Mouse (Mus musculus) hindbrain, embryonic 12.5 days (tissue): ENCODE results near the gene Hspbap1. TPM values are rescaled to one million over a fixed set of nuclear protein-coding genes. Genes with fewer than 3 reads are reported as not detected.

Experiments used
- ATAC-seq: fragments of 200-750 bp; cut with Nextera tagmentation; 2 replicates; pipeline ENCODE4 v1.8.0; 2017; ENCODE audit warnings: moderate TSS enrichment; ENCODE audit not compliant: low FRiP score
- H3K27ac ChIP-seq: fragments of 300-500 bp; sonication (generic); 2 replicates; pipeline ENCODE4 v1.5.1; 2016; ENCODE audit warnings: mild to moderate bottlenecking
- H3K27me3 ChIP-seq: fragments of 300-500 bp; sonication (generic); 2 replicates; pipeline ENCODE4 v1.6.1; 2016; ENCODE audit warnings: mild to moderate bottlenecking
- H3K36me3 ChIP-seq: fragments of 300-500 bp; sonication (generic); 2 replicates; pipeline ENCODE4 v1.6.1; 2016; ENCODE audit warnings: mild to moderate bottlenecking
- H3K4me1 ChIP-seq: fragments of 300-500 bp; sonication (generic); 2 replicates; pipeline ENCODE4 v1.6.1; 2016
- H3K4me2 ChIP-seq: fragments of 300-500 bp; sonication (generic); replicated peaks from 2 replicates; pipeline ENCODE4 v1.6.1; 2016; ENCODE audit warnings: mild to moderate bottlenecking
- H3K4me3 ChIP-seq: fragments of 300-500 bp; sonication (generic); 2 replicates; pipeline ENCODE4 v1.5.1; 2016; ENCODE audit warnings: mild to moderate bottlenecking
- H3K9ac ChIP-seq: fragments of 300-500 bp; sonication (generic); 2 replicates; pipeline ENCODE4 v1.6.1; 2016; ENCODE audit warnings: mild to moderate bottlenecking, moderate library complexity
- H3K9me3 ChIP-seq: fragments of 300-500 bp; sonication (generic); replicated peaks from 2 replicates; pipeline ENCODE4 v1.6.1; 2016; ENCODE audit warnings: mild to moderate bottlenecking
- WGBS: fragments of 180-500 bp; shearing (Covaris S2); methylation state at CpG from one replicate; pipeline ENCODE4 v1.1.7; 2016; 5-methylcytosine and 5-hydroxymethylcytosine counted together
- polyA plus RNA-seq: library from polyadenylated mRNA; unstranded; fragments of >200 nt; fragmentation: Nextera tagmentation; extraction: Ambion mirVana; gene quantifications from 2 replicates; pipeline ENCODE4 v1.2.1, GENCODE M21; 2016

Hspbap1 gene
- polyA plus RNA-seq, 1 experiment from 2014 or later, result 21.4 TPM

- 83% methylated on average over 3 of the region's 3 CpGs for WGBS
- H3K4me3 ChIP-seq, result no peak overlapping the region
Measured at GRCm38 (mm10) chr16:35783207-35783573, 13.0 kb downstream of the Hspbap1 start.

DNA sequence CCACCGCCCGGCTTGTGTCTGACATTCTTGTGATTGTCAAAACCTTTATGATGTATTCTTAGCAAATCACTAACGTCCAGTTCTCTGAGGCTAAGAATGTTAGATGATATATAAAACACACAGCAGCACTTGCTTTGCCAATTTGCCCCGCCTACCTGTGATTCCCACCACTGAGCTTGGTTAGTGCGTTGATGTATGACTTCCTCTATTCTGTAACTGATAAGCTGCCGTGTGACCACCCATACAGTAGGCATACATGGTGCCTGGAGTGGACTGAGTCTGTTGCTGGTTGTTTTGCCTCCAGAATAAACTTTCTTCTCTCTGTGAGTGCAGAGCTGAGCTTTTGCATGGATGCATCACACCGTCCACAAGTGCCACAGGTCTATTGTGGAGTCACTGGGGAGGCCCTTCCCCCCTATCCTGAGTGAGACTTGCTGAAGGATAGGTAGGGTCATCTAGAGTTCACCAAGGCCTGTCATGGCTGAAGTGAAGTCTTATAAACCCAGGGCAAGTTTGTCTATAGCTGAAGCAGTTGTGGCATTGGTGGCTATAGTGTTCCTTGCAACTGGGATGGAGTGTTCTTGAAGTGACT lies 14.1 kb downstream of the Hspbap1 start:
- no peaks in the 10 kb centered on the region for H3K27me3 ChIP-seq
- H3K36me3 ChIP-seq, result peaks cover 2% of the 10 kb centered on the region; the same call in 1 of the 2 replicates
- peaks cover 10% of the 10 kb centered on the region for H3K4me1 ChIP-seq
- no peak overlapping the region for H3K4me3 ChIP-seq
- 90% methylated on average over 7 of the region's 7 CpGs for WGBS
- no peaks in the 10 kb centered on the region for H3K9me3 ChIP-seq
- H3K27ac ChIP-seq, result no peak overlapping the region
- no peak for ATAC-seq
- no peak overlapping the region for H3K9ac ChIP-seq
- no peak overlapping the region for H3K4me2 ChIP-seq

More at GRCm38 (mm10) chr16:35783207-35783573, 13.0 kb downstream of the Hspbap1 start:
- Histone ChIP-seq H3K36me3 (no peaks in the 10 kb centered on the region), H3K4me1 (peaks cover 10% of the 10 kb centered on the region), H3K9me3 (no peaks in the 10 kb centered on the region), H3K4me2 (no peak overlapping the region), H3K27me3 (no peaks in the 10 kb centered on the region), H3K9ac (no peak overlapping the region), H3K27ac (no peak overlapping the region)
- ATAC-seq, result no peak

- 81% methylated on average over 6 of the region's 6 CpGs for WGBS
- Histone ChIP-seq H3K27me3 (no peaks in the 10 kb centered on the region), H3K4me1 (peaks cover 10% of the 10 kb centered on the region), H3K36me3 (peaks cover 9% of the 10 kb centered on the region), H3K4me2 (no peak overlapping the region), H3K27ac (peak overlapping the region; percentile 52), H3K4me3 (no peak overlapping the region), H3K9ac (no peak overlapping the region), H3K9me3 (no peaks in the 10 kb centered on the region)
- ATAC-seq, result peak; percentile 74; the same call in 1 of the 2 replicates
Measured at GRCm38 (mm10) chr16:35787163-35787562, 17.0 kb downstream of the Hspbap1 start.

- Histone ChIP-seq H3K27ac (peak overlapping the region; percentile 52; the same call in 1 of the 2 replicates), H3K4me1 (peaks cover 10% of the 10 kb centered on the region), H3K4me2 (no peak overlapping the region), H3K9ac (no peak overlapping the region), H3K4me3 (no peak overlapping the region), H3K27me3 (no peaks in the 10 kb centered on the region), H3K36me3 (peaks cover 9% of the 10 kb centered on the region), H3K9me3 (no peaks in the 10 kb centered on the region)
- peak; percentile 85 for ATAC-seq
- whole genome bisulfite sequencing, result 47% methylated on average over 8 of the region's 8 CpGs
Measured at GRCm38 (mm10) chr16:35787568-35788189, 17.5 kb downstream of the Hspbap1 start.

- H3K36me3 ChIP-seq, result peaks cover 9% of the 10 kb centered on the region
- no peak overlapping the region for H3K4me2 ChIP-seq
- no peak overlapping the region for H3K4me3 ChIP-seq
- H3K9ac ChIP-seq, result no peak overlapping the region
- 96% methylated on average over 6 of the region's 6 CpGs for WGBS
- no peak overlapping the region for H3K27ac ChIP-seq
- ATAC-seq, result no peak
- H3K9me3 ChIP-seq, result no peaks in the 10 kb centered on the region
- H3K27me3 ChIP-seq, result no peaks in the 10 kb centered on the region
- peaks cover 10% of the 10 kb centered on the region for H3K4me1 ChIP-seq
Measured at GRCm38 (mm10) chr16:35788330-35788729, 18.2 kb downstream of the Hspbap1 start.

DNA sequence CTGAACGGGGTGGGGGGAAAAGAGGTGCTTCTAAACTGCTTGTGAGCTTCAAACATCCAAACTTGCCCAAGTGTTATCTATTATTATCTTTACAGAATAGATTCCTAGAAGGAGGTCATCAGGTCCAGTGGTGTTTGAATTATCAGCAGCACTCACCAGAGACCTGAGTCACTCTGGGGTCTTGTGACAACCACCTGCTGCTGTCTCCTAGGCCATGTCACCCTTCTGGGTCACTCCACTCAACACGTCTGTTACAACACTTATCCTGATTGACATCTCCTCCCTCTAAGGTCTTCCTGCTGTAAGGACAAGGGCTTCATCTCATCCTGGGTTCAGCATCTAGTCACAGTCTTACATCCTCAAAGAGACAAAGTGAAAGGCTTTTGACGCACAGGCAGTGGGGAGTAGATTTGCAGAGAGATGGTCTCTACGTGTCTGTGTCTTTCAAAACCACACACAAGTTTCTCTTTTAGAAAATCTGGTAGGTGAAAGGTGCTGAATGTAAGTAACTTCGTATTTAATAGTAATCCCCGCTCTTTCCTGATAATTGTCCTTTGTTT lies 21.9 kb downstream of the Hspbap1 start:
- Histone ChIP-seq H3K27ac (no peak overlapping the region), H3K27me3 (no peaks in the 10 kb centered on the region), H3K4me3 (no peak overlapping the region), H3K9ac (no peak overlapping the region), H3K4me2 (no peak overlapping the region), H3K4me1 (peaks cover 8% of the 10 kb centered on the region), H3K36me3 (peaks cover 9% of the 10 kb centered on the region), H3K9me3 (no peaks in the 10 kb centered on the region)
- no peak for ATAC-seq
- 80% methylated on average over 6 of the region's 6 CpGs for WGBS

DNA sequence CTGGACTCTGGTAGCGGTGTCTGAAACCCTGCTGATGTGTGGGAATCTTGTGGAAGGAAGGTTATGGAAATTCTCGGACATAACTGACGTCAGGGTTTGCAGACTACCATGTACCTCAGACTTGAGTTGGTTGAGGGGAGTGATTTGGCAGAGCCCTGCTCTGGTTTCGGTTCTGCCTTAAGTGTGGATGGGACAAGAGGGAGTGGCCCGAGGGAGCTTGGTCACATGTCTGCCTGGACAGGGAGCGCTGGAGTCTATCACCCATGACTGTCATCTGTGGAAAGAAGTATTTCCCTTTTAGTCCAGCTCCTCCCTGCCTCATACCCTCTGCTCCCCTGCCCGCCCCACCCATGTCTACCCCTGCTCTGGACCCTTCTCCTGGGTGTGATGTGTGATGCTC lies 32.0 kb downstream of the Hspbap1 start:
- no peaks in the 10 kb centered on the region for H3K27me3 ChIP-seq
- no peaks in the 10 kb centered on the region for H3K4me1 ChIP-seq
- WGBS, result 89% methylated on average over 7 of the region's 7 CpGs
- 0 out of 2 replicates have a peak, but pooled peaks cover 3% of the 10 kb centered on the region for H3K9me3 ChIP-seq
- no peak overlapping the region for H3K27ac ChIP-seq
- H3K4me3 ChIP-seq, result no peak overlapping the region
- H3K9ac ChIP-seq, result no peak overlapping the region
- H3K4me2 ChIP-seq, result no peak overlapping the region
- H3K36me3 ChIP-seq, result peaks cover 25% of the 10 kb centered on the region
- ATAC-seq, result no peak

DNA sequence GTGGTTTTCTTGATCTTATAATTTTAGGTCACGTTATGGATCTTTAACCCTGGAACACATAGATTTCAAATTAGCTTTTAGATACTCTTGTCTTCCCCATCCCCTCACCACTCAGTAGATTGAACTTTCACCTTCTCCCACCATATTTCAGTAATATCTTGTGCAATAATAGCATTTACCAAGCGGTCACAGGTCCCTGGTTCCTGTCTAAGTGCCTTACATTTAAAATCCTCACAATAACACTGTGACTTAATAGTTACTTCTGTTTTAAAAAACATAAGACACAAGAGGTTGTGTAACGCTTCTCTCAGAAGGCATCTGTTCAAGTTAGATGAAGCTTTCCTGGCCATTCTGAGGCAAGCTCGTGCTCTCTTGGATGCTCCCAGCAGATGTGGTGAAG lies 33.5 kb downstream of the Hspbap1 start:
- ATAC-seq, result no peak
- no peaks in the 10 kb centered on the region for H3K4me1 ChIP-seq
- H3K36me3 ChIP-seq, result peaks cover 20% of the 10 kb centered on the region
- no peak overlapping the region for H3K27ac ChIP-seq
- no peak overlapping the region for H3K4me3 ChIP-seq
- 96% methylated on average over 4 of the region's 4 CpGs for WGBS
- 0 out of 2 replicates have a peak, but pooled peaks cover 3% of the 10 kb centered on the region for H3K9me3 ChIP-seq
- H3K9ac ChIP-seq, result no peak overlapping the region
- H3K4me2 ChIP-seq, result no peak overlapping the region
- no peaks in the 10 kb centered on the region for H3K27me3 ChIP-seq

DNA sequence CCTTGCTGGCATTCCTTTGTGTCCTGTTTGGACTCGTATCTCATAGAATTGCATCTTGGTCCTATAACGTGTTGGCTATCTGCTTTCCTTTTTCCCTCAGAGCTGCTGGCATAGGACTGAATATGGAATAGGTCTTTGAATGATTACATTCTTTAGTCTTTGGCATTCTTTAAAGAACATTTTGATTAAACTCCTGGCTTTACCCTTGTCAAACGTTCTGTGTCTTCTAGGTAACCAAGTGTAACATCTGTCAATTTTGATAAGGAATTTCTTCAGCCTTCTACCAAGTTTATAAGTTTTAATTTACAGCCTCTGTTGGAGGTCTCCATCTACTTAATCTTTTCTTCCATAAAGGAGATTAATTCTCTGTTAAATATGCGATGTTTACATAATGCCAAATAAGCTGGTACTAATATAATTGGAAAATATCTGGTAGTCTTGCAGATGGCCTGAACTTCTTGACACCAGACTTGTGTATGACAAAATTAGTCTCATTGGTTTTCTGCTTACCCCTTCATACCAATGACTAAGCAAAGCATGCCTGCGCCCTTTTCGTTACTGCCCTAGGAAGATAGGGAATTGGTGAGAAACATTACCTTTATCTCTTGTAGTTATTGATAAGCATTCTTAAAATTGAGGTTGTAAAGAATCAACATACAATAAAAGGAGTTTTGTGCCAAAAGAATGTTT lies 36.9 kb downstream of the Hspbap1 start:
- Histone ChIP-seq H3K36me3 (peaks cover 4% of the 10 kb centered on the region; the same call in 1 of the 2 replicates), H3K27me3 (no peaks in the 10 kb centered on the region), H3K4me1 (no peaks in the 10 kb centered on the region), H3K4me2 (no peak overlapping the region), H3K4me3 (no peak overlapping the region), H3K27ac (no peak overlapping the region), H3K9ac (no peak overlapping the region), H3K9me3 (no peaks in the 10 kb centered on the region)
- no peak for ATAC-seq
- 89% methylated on average over 6 of the region's 6 CpGs for WGBS

DNA sequence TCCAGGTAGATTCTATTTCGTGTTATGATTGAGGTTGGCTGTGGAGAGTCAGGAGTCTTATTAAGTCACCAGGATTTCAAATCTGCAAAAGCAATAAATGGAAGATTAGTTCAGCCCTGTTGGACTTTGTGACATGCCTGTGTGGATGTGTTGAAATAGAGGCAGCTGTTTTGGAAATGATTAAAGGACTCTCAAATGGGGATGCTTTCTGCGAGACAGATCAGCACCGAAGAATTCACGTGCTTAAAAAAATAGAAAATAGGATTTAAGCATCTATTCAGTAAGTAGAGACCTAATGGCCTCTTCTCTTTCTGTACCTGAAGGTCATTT lies 37.5 kb downstream of the Hspbap1 start:
- H3K36me3 ChIP-seq, result peaks cover 4% of the 10 kb centered on the region; the same call in 1 of the 2 replicates
- WGBS, result 86% methylated on average over 4 of the region's 4 CpGs
- H3K27me3 ChIP-seq, result no peaks in the 10 kb centered on the region
- no peaks in the 10 kb centered on the region for H3K4me1 ChIP-seq
- H3K9ac ChIP-seq, result no peak overlapping the region
- H3K4me2 ChIP-seq, result no peak overlapping the region
- H3K9me3 ChIP-seq, result no peaks in the 10 kb centered on the region
- no peak overlapping the region for H3K4me3 ChIP-seq
- no peak for ATAC-seq
- no peak overlapping the region for H3K27ac ChIP-seq

DNA sequence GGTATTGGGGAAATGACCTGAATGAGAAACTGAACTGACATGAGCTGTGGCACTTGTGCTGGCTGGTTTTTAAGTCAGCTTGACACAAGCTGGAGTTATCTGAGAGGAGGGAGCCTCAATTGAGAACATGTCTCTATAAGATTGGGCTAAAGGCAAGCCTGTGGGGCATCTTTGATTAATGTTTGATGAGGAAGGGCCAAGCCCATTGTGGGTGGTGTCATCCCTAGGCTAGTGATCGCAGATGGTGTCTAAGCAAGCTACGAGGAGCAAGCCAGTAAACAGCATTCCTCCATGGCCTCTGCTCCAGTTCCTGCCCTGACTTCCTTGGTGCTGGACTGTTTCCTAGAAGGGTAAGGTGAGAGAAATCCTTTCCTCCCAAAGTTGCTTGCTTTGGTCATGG lies 38.7 kb downstream of the Hspbap1 start:
- 98% methylated on average over 2 of the region's 2 CpGs for WGBS
- no peak overlapping the region for H3K4me2 ChIP-seq
- no peak for ATAC-seq
- no peak overlapping the region for H3K4me3 ChIP-seq
- H3K36me3 ChIP-seq, result peaks cover 4% of the 10 kb centered on the region; the same call in 1 of the 2 replicates
- H3K27ac ChIP-seq, result no peak overlapping the region
- H3K4me1 ChIP-seq, result no peaks in the 10 kb centered on the region
- H3K27me3 ChIP-seq, result no peaks in the 10 kb centered on the region
- H3K9ac ChIP-seq, result no peak overlapping the region
- no peaks in the 10 kb centered on the region for H3K9me3 ChIP-seq

DNA sequence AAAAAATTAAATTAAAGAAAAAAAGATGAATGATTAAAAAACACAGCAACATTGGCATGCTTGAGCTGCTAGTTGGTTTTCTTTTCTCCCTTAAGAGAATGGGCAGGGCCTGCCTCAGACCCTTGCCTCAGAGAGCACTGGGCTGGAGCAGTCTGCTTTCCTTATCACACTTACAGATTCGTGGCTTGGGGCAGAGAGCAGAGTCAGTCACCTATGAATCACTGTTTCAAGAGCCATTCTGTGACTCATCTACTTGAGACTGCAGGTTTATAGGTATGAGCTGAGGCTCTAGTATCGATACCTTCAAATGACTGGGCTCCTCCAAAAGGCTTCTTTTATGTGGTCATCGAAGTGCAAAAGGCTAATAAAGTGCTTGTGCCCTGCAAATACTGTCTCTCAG lies 42.9 kb downstream of the Hspbap1 start:
- Histone ChIP-seq H3K4me1 (no peaks in the 10 kb centered on the region), H3K9ac (no peak overlapping the region), H3K4me2 (no peak overlapping the region), H3K36me3 (peaks cover 8% of the 10 kb centered on the region; the same call in 1 of the 2 replicates), H3K27me3 (no peaks in the 10 kb centered on the region), H3K4me3 (no peak overlapping the region), H3K27ac (no peak overlapping the region), H3K9me3 (no peaks in the 10 kb centered on the region)
- ATAC-seq, result no peak
- 87% methylated on average over 3 of the region's 3 CpGs for WGBS
